Mouse (Mus musculus): ENCODE results near the gene S100a4.

- no peak for TF ChIP-seq CTCF (IDR thresholded peaks at IDR 0.05; ENCODE audit: low read depth)
- TF ChIP-seq EP300 (IDR thresholded peaks at IDR 0.05; ENCODE audit: low read depth) = no peak
Measured at GRCm38 (mm10) chr3:90575320-90575719, 28.3 kb upstream of the S100a4 start.

Measured in liver, postnatal 0 days (tissue).